Mouse (Mus musculus) forebrain, embryonic 16.5 days (tissue): ENCODE measurements around the gene Zswim4. TPM values are rescaled to one million over a fixed set of nuclear protein-coding genes. Genes with fewer than 3 reads are reported as not detected.

Source experiments
- ATAC-seq: fragments of 200-750 bp; cut with Nextera tagmentation; 2 replicates; pipeline ENCODE4 v1.8.0; 2017; ENCODE audit warnings: mild to moderate bottlenecking, moderate library complexity
- H3K27ac ChIP-seq: fragments of 300-500 bp; sonication (generic); 2 replicates; pipeline ENCODE4 v1.5.1; 2014; ENCODE audit warnings: low read length, control low read depth
- H3K27me3 ChIP-seq: fragments of 300-500 bp; sonication (generic); replicated peaks from 2 replicates; pipeline ENCODE4 v1.6.1; 2014; ENCODE audit warnings: low read length; ENCODE audit not compliant: control insufficient read depth, insufficient read depth
- H3K36me3 ChIP-seq: fragments of 300-500 bp; sonication (generic); 2 replicates; pipeline ENCODE4 v1.6.1; 2014; ENCODE audit not compliant: control insufficient read depth, insufficient read depth
- H3K4me1 ChIP-seq: fragments of 300-500 bp; sonication (generic); replicated peaks from 2 replicates; pipeline ENCODE4 v1.6.1; 2014; ENCODE audit warnings: low read length; ENCODE audit not compliant: control insufficient read depth, insufficient read depth
- H3K4me2 ChIP-seq: fragments of 300-500 bp; sonication (generic); 2 replicates; pipeline ENCODE4 v1.6.1; 2014; ENCODE audit warnings: mild to moderate bottlenecking, low read length, control low read depth
- H3K4me3 ChIP-seq: fragments of 300-500 bp; sonication (generic); replicated peaks from 2 replicates; pipeline ENCODE4 v1.5.1; 2014; ENCODE audit warnings: mild to moderate bottlenecking, low read length, control low read depth
- H3K9ac ChIP-seq: fragments of 300-500 bp; sonication (generic); replicated peaks from 2 replicates; pipeline ENCODE4 v1.6.1; 2014; ENCODE audit warnings: low read depth, low read length, control low read depth
- H3K9me3 ChIP-seq: fragments of 300-500 bp; sonication (generic); 2 replicates; pipeline ENCODE4 v1.6.1; 2016; ENCODE audit warnings: low read length; ENCODE audit not compliant: control insufficient read depth
- WGBS: fragments of 180-500 bp; shearing (Covaris S2); extraction: QIAGEN DNeasy Blood & Tissue Kit; methylation state at CpG from one replicate; pipeline ENCODE4 v1.1.7; 2014; 5-methylcytosine and 5-hydroxymethylcytosine counted together
- polyA plus RNA-seq: library from polyadenylated mRNA; unstranded; fragments of >200 nt; fragmentation: Nextera tagmentation; extraction: Ambion mirVana; gene quantifications from 2 replicates; pipeline ENCODE4 v1.2.1, GENCODE M21; 2015

Gene Zswim4
- polyA plus RNA-seq, 1 experiment from 2014 or later: 40.1 TPM

GRCm38 (mm10) chr8:84180530-84181190, 56.2 kb downstream of the Zswim4 start:
- H3K4me2 ChIP-seq: peak overlapping the region; percentile 74
- H3K9me3 ChIP-seq: no peaks in the 10 kb centered on the region
- under 1% methylated on average over 16 of the region's 16 CpGs for WGBS
- peak overlapping the region; percentile 28 for H3K4me3 ChIP-seq
- H3K4me1 ChIP-seq: peaks cover 55% of the 10 kb centered on the region
- no peaks in the 10 kb centered on the region; the same call in 1 of the 2 replicates for H3K36me3 ChIP-seq
- peak; percentile 78 for ATAC-seq
- H3K9ac ChIP-seq: peak overlapping the region; percentile 67
- peak overlapping the region; percentile 79 for H3K27ac ChIP-seq
- H3K27me3 ChIP-seq: no peaks in the 10 kb centered on the region

- H3K4me1 ChIP-seq: peaks cover 54% of the 10 kb centered on the region
Observed at GRCm38 (mm10) chr8:84179946-84180345, 56.9 kb downstream of the Zswim4 start.

GRCm38 (mm10) chr8:84178592-84178991, 58.3 kb downstream of the Zswim4 start:
- Histone ChIP-seq H3K4me3 (no peak overlapping the region), H3K36me3 (peaks cover 3% of the 10 kb centered on the region; the same call in 1 of the 2 replicates), H3K27ac (no peak overlapping the region), H3K9me3 (no peaks in the 10 kb centered on the region), H3K4me2 (no peak overlapping the region), H3K4me1 (peaks cover 44% of the 10 kb centered on the region), H3K9ac (no peak overlapping the region; the same call in 1 of the 2 replicates), H3K27me3 (no peaks in the 10 kb centered on the region)
- ATAC-seq: no peak
- WGBS: 93% methylated on average over 8 of the region's 8 CpGs

More at GRCm38 (mm10) chr8:84179946-84180345, 56.9 kb downstream of the Zswim4 start:
- Histone ChIP-seq H3K9me3 (no peaks in the 10 kb centered on the region), H3K4me2 (peak overlapping the region; percentile 74), H3K36me3 (peaks cover 3% of the 10 kb centered on the region; the same call in 1 of the 2 replicates), H3K4me3 (peak overlapping the region; percentile 28), H3K9ac (peak overlapping the region; percentile 67), H3K27me3 (no peaks in the 10 kb centered on the region), H3K27ac (peak overlapping the region; percentile 79)
- 6% methylated on average over 4 of the region's 4 CpGs for WGBS
- no peak; the same call in 1 of the 2 replicates for ATAC-seq

- Histone ChIP-seq H3K4me2 (no peak overlapping the region), H3K4me3 (no peak overlapping the region), H3K4me1 (peaks cover 38% of the 10 kb centered on the region), H3K9ac (no peak overlapping the region), H3K36me3 (peaks cover 3% of the 10 kb centered on the region), H3K27me3 (no peaks in the 10 kb centered on the region), H3K9me3 (no peaks in the 10 kb centered on the region), H3K27ac (no peak overlapping the region)
- no peak for ATAC-seq
- 93% methylated on average over 3 of the region's 3 CpGs for WGBS
Observed at GRCm38 (mm10) chr8:84177405-84177804, 59.5 kb downstream of the Zswim4 start.

- Histone ChIP-seq H3K4me1 (peaks cover 31% of the 10 kb centered on the region), H3K4me2 (no peak overlapping the region), H3K9me3 (no peaks in the 10 kb centered on the region), H3K4me3 (no peak overlapping the region), H3K36me3 (peaks cover 10% of the 10 kb centered on the region), H3K27me3 (no peaks in the 10 kb centered on the region), H3K9ac (no peak overlapping the region), H3K27ac (no peak overlapping the region)
- no peak for ATAC-seq
- WGBS: 49% methylated on average over 3 of the region's 3 CpGs
Observed at GRCm38 (mm10) chr8:84176560-84176959, 60.3 kb downstream of the Zswim4 start.

- 83% methylated on average over 6 of the region's 6 CpGs for WGBS
- Histone ChIP-seq H3K27ac (no peak overlapping the region), H3K36me3 (peaks cover 10% of the 10 kb centered on the region), H3K4me2 (no peak overlapping the region), H3K9ac (no peak overlapping the region), H3K27me3 (no peaks in the 10 kb centered on the region), H3K9me3 (no peaks in the 10 kb centered on the region), H3K4me1 (peaks cover 6% of the 10 kb centered on the region), H3K4me3 (no peak overlapping the region)
- ATAC-seq: no peak
Observed at GRCm38 (mm10) chr8:84173861-84174260, 63.0 kb downstream of the Zswim4 start.

GRCm38 (mm10) chr8:84170096-84170495, 66.8 kb downstream of the Zswim4 start:
- H3K27ac ChIP-seq: no peak overlapping the region
- 79% methylated on average over 5 of the region's 5 CpGs for WGBS

GRCm38 (mm10) chr8:84167696-84168095, 69.2 kb downstream of the Zswim4 start:
- H3K9me3 ChIP-seq: no peaks in the 10 kb centered on the region
- 90% methylated on average over 2 of the region's 2 CpGs for WGBS
- H3K27ac ChIP-seq: no peak overlapping the region
- ATAC-seq: no peak
- no peaks in the 10 kb centered on the region for H3K4me1 ChIP-seq
- H3K4me2 ChIP-seq: no peak overlapping the region
- H3K36me3 ChIP-seq: peaks cover 8% of the 10 kb centered on the region
- H3K4me3 ChIP-seq: no peak overlapping the region
- no peak overlapping the region for H3K9ac ChIP-seq
- no peaks in the 10 kb centered on the region for H3K27me3 ChIP-seq

More at GRCm38 (mm10) chr8:84170096-84170495, 66.8 kb downstream of the Zswim4 start:
- peaks cover 8% of the 10 kb centered on the region for H3K36me3 ChIP-seq
- H3K4me1 ChIP-seq: no peaks in the 10 kb centered on the region
- H3K9ac ChIP-seq: no peak overlapping the region
- ATAC-seq: no peak
- no peak overlapping the region for H3K4me3 ChIP-seq
- no peaks in the 10 kb centered on the region for H3K27me3 ChIP-seq
- H3K9me3 ChIP-seq: no peaks in the 10 kb centered on the region
- no peak overlapping the region for H3K4me2 ChIP-seq
